Mouse (Mus musculus) ES-E14 (cell line): Measurements from ENCODE around the gene Tshb.

ENCODE experiments used
- CHD2 ChIP-seq: IDR thresholded peaks from 2 replicates; pipeline ENCODE4 v1.6.1; 2014; ENCODE audit warnings: mild to moderate bottlenecking, low read depth, low read length, inconsistent platforms
- HCFC1 ChIP-seq: IDR thresholded peaks from 2 replicates; pipeline ENCODE4 v1.6.1; 2012; ENCODE audit warnings: low read length, inconsistent platforms, borderline replicate concordance; ENCODE audit not compliant: insufficient read depth
- MAFK ChIP-seq: IDR thresholded peaks from 2 replicates; pipeline ENCODE4 v1.6.1; 2014; ENCODE audit warnings: mild to moderate bottlenecking, low read depth, low read length, inconsistent platforms; ENCODE audit not compliant: insufficient read depth
- ZC3H11A ChIP-seq: IDR thresholded peaks from 2 replicates; pipeline ENCODE4 v1.6.1; 2012; ENCODE audit warnings: low read depth, mild to moderate bottlenecking, inconsistent platforms, low read length, borderline replicate concordance
- ZNF384 ChIP-seq: IDR thresholded peaks from 2 replicates; pipeline ENCODE4 v1.6.1; 2012; ENCODE audit warnings: low read depth, low read length, inconsistent platforms

DNA sequence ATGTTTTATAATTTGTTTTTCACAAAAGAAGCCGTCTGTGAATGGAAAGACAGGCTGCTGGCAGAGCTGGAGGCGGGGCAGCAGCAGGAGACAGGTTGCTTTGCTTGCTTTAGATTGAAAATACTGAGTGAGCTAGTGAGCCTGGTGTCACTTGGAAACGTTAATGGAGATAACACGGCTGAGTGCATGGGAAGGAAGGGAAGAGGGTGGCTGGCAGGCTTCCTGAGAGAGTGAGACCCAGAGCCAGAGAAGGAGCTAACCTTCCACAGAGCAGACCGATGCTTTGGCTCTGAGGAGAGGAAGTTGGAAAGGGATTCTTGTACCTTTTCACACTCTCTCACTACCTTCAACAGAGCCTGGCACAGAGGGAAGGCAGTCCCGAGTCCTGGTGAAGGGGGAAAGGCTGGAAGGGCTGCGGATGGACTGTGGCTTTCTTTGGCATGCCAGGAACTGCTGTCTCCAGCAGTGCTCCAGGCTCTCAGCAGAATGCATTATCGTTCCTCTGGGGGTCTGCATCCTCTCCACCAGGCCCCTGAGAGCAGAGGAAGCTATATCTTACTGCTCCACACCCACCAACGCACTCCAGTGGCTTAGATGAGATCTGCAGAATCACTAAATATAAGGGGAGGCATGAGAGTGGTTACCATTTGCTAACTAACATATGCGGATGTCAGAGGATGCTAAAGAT is 18.7 kb downstream of the Tshb start:
- no peak for TF ChIP-seq HCFC1
- no peak for TF ChIP-seq ZC3H11A
- TF ChIP-seq ZNF384 = no peak
- no peak for TF ChIP-seq MAFK
- TF ChIP-seq CHD2 = no peak
